Mouse (Mus musculus) MEL (cell line): ENCODE results near the gene H3f3b. TPM values are rescaled to one million over a fixed set of nuclear protein-coding genes. Genes with fewer than 3 reads are reported as not detected.
A peak's percentile ranks its signal among the peaks of the same experiment; 100 is the strongest.

Experiments
- DNase-seq: peaks from one replicate; pipeline ENCODE4 v3.0.0; 2011; ENCODE audit warnings: low read depth, low spot score
- H3K27ac ChIP-seq: 2 replicates; pipeline ENCODE4 v1.5.1; 2012; ENCODE audit warnings: low read depth, mild to moderate bottlenecking, control low read depth, low read length, moderate library complexity; ENCODE audit not compliant: control insufficient read depth
- H3K27me3 ChIP-seq, 2 experiments: fragments of 150-350 bp in 1 of 2; sonication (generic) in 1 of 2; 2 replicates each; pipeline ENCODE4 v1.6.1; 2012; ENCODE audit warnings: low read length in 2 of 2, mild to moderate bottlenecking in 2 of 2, improper control_type of control experiment in 1 of 2, moderate library complexity in 1 of 2; ENCODE audit not compliant: insufficient read depth in 2 of 2, control insufficient read depth in 1 of 2
- H3K36me3 ChIP-seq, 2 experiments: 2 replicates each; pipeline ENCODE4 v1.6.1; 2012 to 2014; ENCODE audit warnings: low read length in 2 of 2, improper control_type of control experiment in 1 of 2, inconsistent platforms in 1 of 2, mild to moderate bottlenecking in 1 of 2; ENCODE audit not compliant: insufficient read depth in 2 of 2, control insufficient read depth in 1 of 2
- H3K4me1 ChIP-seq, 2 experiments: fragments of 150-350 bp in 1 of 2; sonication (generic) in 1 of 2; 2 replicates each; pipeline ENCODE4 v1.6.1; 2012; ENCODE audit warnings: low read length in 2 of 2, improper control_type of control experiment in 1 of 2, mild to moderate bottlenecking in 1 of 2; ENCODE audit not compliant: insufficient read depth in 2 of 2, control insufficient read depth in 1 of 2
- H3K4me3 ChIP-seq, 2 experiments: fragments of 150-350 bp in 1 of 2; sonication (generic) in 1 of 2; 2 replicates each; pipeline ENCODE4 v1.5.1; 2012; ENCODE audit warnings: low read depth in 2 of 2, low read length in 2 of 2, mild to moderate bottlenecking in 2 of 2, moderate library complexity in 2 of 2, control low read depth in 1 of 2, improper control_type of control experiment in 1 of 2; ENCODE audit not compliant: control insufficient read depth in 1 of 2, insufficient read depth in 1 of 2
- H3K79me2 ChIP-seq: 2 replicates; pipeline ENCODE4 v1.6.1; 2012; ENCODE audit warnings: mild to moderate bottlenecking, low read length, moderate library complexity; ENCODE audit not compliant: control insufficient read depth, poor library complexity, insufficient read depth
- H3K9ac ChIP-seq: 2 replicates; pipeline ENCODE4 v1.6.1; 2012; ENCODE audit warnings: low read depth, mild to moderate bottlenecking, control low read depth, low read length, moderate library complexity; ENCODE audit not compliant: control insufficient read depth, poor library complexity, severe bottlenecking
- H3K9me3 ChIP-seq: fragments of 150-350 bp; sonication (generic); replicated peaks from 2 replicates; pipeline ENCODE4 v1.6.1; 2012; ENCODE audit warnings: mild to moderate bottlenecking, low read length, improper control_type of control experiment, moderate library complexity; ENCODE audit not compliant: insufficient read depth
- BHLHE40 ChIP-seq: IDR thresholded peaks from 2 replicates; pipeline ENCODE4 v1.6.1; 2012; ENCODE audit warnings: low read depth, mild to moderate bottlenecking, inconsistent platforms, low read length, improper control_type of control experiment, borderline replicate concordance
- CHD1 ChIP-seq: IDR thresholded peaks from 2 replicates; pipeline ENCODE4 v1.6.1; 2012; ENCODE audit warnings: low read depth, mild to moderate bottlenecking, inconsistent platforms, low read length, improper control_type of control experiment
- CHD2 ChIP-seq: IDR thresholded peaks from 2 replicates; pipeline ENCODE4 v1.6.1; 2011; ENCODE audit warnings: low read length, improper control_type of control experiment
- CTCF ChIP-seq, 3 experiments: IDR thresholded peaks in 2 of 3; conservative IDR thresholded peaks in 1 of 3; 2 replicates each; pipeline ENCODE4 v1.5.1; 2011 to 2012; ENCODE audit warnings: low read length in 3 of 3, low read depth in 2 of 3, mild to moderate bottlenecking in 2 of 3, improper control_type of control experiment in 1 of 3, inconsistent platforms in 1 of 3, mixed read lengths in 1 of 3, moderate library complexity in 1 of 3; ENCODE audit not compliant: control insufficient read depth in 1 of 3, insufficient read depth in 1 of 3, poor library complexity in 1 of 3, severe bottlenecking in 1 of 3
- E2F4 ChIP-seq: IDR thresholded peaks from 2 replicates; pipeline ENCODE4 v1.6.1; 2011; ENCODE audit warnings: low read depth, low read length, improper control_type of control experiment, borderline replicate concordance
- ELF1 ChIP-seq: IDR thresholded peaks from 2 replicates; pipeline ENCODE4 v1.6.1; 2014; ENCODE audit warnings: low read depth, mild to moderate bottlenecking, inconsistent platforms, low read length, improper control_type of control experiment, moderate library complexity
- EP300 ChIP-seq, 2 experiments: IDR thresholded peaks; 2 replicates each; pipeline ENCODE4 v1.6.1; 2011; ENCODE audit warnings: improper control_type of control experiment in 2 of 2, low read length in 2 of 2, low read depth in 1 of 2, mild to moderate bottlenecking in 1 of 2
- ETS1 ChIP-seq: IDR thresholded peaks from 2 replicates; pipeline ENCODE4 v1.6.1; 2012; ENCODE audit warnings: low read depth, mild to moderate bottlenecking, inconsistent platforms, low read length, improper control_type of control experiment, moderate library complexity
- HCFC1 ChIP-seq: IDR thresholded peaks from 2 replicates; pipeline ENCODE4 v1.6.1; 2012; ENCODE audit warnings: low read depth, mild to moderate bottlenecking, inconsistent platforms, low read length, improper control_type of control experiment, moderate library complexity
- JUND ChIP-seq: IDR thresholded peaks from 2 replicates; pipeline ENCODE4 v1.6.1; 2011; ENCODE audit warnings: low read depth, mild to moderate bottlenecking, improper control_type of control experiment, low read length
- KAT2A ChIP-seq: conservative IDR thresholded peaks from 2 replicates; pipeline ENCODE4 v1.6.1; 2012; ENCODE audit warnings: low read depth, low read length, improper control_type of control experiment, inconsistent platforms
- MAFK ChIP-seq: IDR thresholded peaks from 2 replicates; pipeline ENCODE4 v1.6.1; 2011; ENCODE audit warnings: low read depth, mild to moderate bottlenecking, low read length, improper control_type of control experiment, borderline replicate concordance
- MAX ChIP-seq: IDR thresholded peaks from 2 replicates; pipeline ENCODE4 v1.6.1; 2011; ENCODE audit warnings: low read length, improper control_type of control experiment
- MAZ ChIP-seq: IDR thresholded peaks from 2 replicates; pipeline ENCODE4 v1.6.1; 2012; ENCODE audit warnings: low read depth, mild to moderate bottlenecking, inconsistent platforms, low read length, improper control_type of control experiment
- MEF2A ChIP-seq: IDR thresholded peaks from 2 replicates; pipeline ENCODE4 v1.6.1; 2014; ENCODE audit warnings: low read depth, mild to moderate bottlenecking, inconsistent platforms, low read length, improper control_type of control experiment; ENCODE audit not compliant: poor library complexity, insufficient replicate concordance, severe bottlenecking; ENCODE audit errors: extremely low read depth
- MYB ChIP-seq: IDR thresholded peaks from 2 replicates; pipeline ENCODE4 v1.6.1; 2011; ENCODE audit warnings: mild to moderate bottlenecking, low read depth, low read length, improper control_type of control experiment
- MYC ChIP-seq: IDR thresholded peaks from 2 replicates; pipeline ENCODE4 v1.6.1; 2011; ENCODE audit warnings: low read depth, mild to moderate bottlenecking, low read length, improper control_type of control experiment, moderate library complexity
- NELFE ChIP-seq: IDR thresholded peaks from 2 replicates; pipeline ENCODE4 v1.6.1; 2011; ENCODE audit warnings: low read depth, low read length, improper control_type of control experiment
- NRF1 ChIP-seq: IDR thresholded peaks from 2 replicates; pipeline ENCODE4 v1.6.1; 2014; ENCODE audit warnings: low read depth, mild to moderate bottlenecking, inconsistent platforms, low read length, improper control_type of control experiment, moderate library complexity; ENCODE audit not compliant: poor library complexity, insufficient read depth, severe bottlenecking
- POLR2A ChIP-seq, 2 experiments: IDR thresholded peaks; 2 replicates each; pipeline ENCODE4 v1.6.1; 2011 to 2012; ENCODE audit warnings: low read length in 2 of 2, mild to moderate bottlenecking in 2 of 2, control low read depth in 1 of 2, improper control_type of control experiment in 1 of 2, low read depth in 1 of 2, moderate library complexity in 1 of 2; ENCODE audit not compliant: control insufficient read depth in 1 of 2, insufficient read depth in 1 of 2, poor library complexity in 1 of 2
- POLR2AphosphoS2 ChIP-seq: IDR thresholded peaks from 2 replicates; pipeline ENCODE4 v1.6.1; 2011; ENCODE audit warnings: low read length, improper control_type of control experiment
- POLR2AphosphoS5 ChIP-seq: IDR thresholded peaks from 2 replicates; pipeline ENCODE4 v1.6.1; 2012; ENCODE audit warnings: low read depth, borderline replicate concordance, mild to moderate bottlenecking, inconsistent platforms, low read length, moderate library complexity, mixed read lengths
- RAD21 ChIP-seq: IDR thresholded peaks from 2 replicates; pipeline ENCODE4 v1.6.1; 2011; ENCODE audit warnings: mild to moderate bottlenecking, low read depth, low read length, improper control_type of control experiment
- SIN3A ChIP-seq: IDR thresholded peaks from 2 replicates; pipeline ENCODE4 v1.6.1; 2012; ENCODE audit warnings: low read length, improper control_type of control experiment, inconsistent platforms
- SMC3 ChIP-seq: IDR thresholded peaks from 2 replicates; pipeline ENCODE4 v1.6.1; 2011; ENCODE audit warnings: low read depth, low read length, improper control_type of control experiment
- TAL1 ChIP-seq: IDR thresholded peaks from 2 replicates; pipeline ENCODE4 v1.6.1; 2012; ENCODE audit warnings: mild to moderate bottlenecking, inconsistent platforms, low read length, moderate library complexity, mixed read lengths
- TBP ChIP-seq: IDR thresholded peaks from 2 replicates; pipeline ENCODE4 v1.8.0; 2011; ENCODE audit warnings: low read depth, low read length, improper control_type of control experiment
- TCF12 ChIP-seq: IDR thresholded peaks from 2 replicates; pipeline ENCODE4 v1.6.1; 2014; ENCODE audit warnings: low read depth, mild to moderate bottlenecking, inconsistent platforms, low read length, improper control_type of control experiment, moderate library complexity
- UBTF ChIP-seq: IDR thresholded peaks from 2 replicates; pipeline ENCODE4 v1.6.1; 2012; ENCODE audit warnings: low read depth, mild to moderate bottlenecking, inconsistent platforms, low read length, improper control_type of control experiment, moderate library complexity, borderline replicate concordance; ENCODE audit not compliant: insufficient read depth
- USF1 ChIP-seq: IDR thresholded peaks from 2 replicates; pipeline ENCODE4 v1.6.1; 2014; ENCODE audit warnings: low read depth, mild to moderate bottlenecking, inconsistent platforms, low read length, improper control_type of control experiment, moderate library complexity
- USF2 ChIP-seq, 2 experiments: IDR thresholded peaks; 2 replicates each; pipeline ENCODE4 v1.6.1; 2011 to 2012; ENCODE audit warnings: improper control_type of control experiment in 2 of 2, low read length in 2 of 2, borderline replicate concordance in 1 of 2, inconsistent platforms in 1 of 2, low read depth in 1 of 2, mild to moderate bottlenecking in 1 of 2; ENCODE audit not compliant: insufficient read depth in 1 of 2
- ZC3H11A ChIP-seq: IDR thresholded peaks from 2 replicates; pipeline ENCODE4 v1.6.1; 2012; ENCODE audit warnings: low read depth, mild to moderate bottlenecking, inconsistent platforms, low read length, improper control_type of control experiment
- ZKSCAN1 ChIP-seq: IDR thresholded peaks from 2 replicates; pipeline ENCODE4 v1.6.1; 2012; ENCODE audit warnings: low read depth, mild to moderate bottlenecking, inconsistent platforms, low read length, improper control_type of control experiment, moderate library complexity
- ZNF384 ChIP-seq: IDR thresholded peaks from 2 replicates; pipeline ENCODE4 v1.6.1; 2012; ENCODE audit warnings: low read depth, mild to moderate bottlenecking, inconsistent platforms, low read length, improper control_type of control experiment
- polyA plus RNA-seq, 2 experiments: library from polyadenylated mRNA; stranded (reverse) in 1 of 2; unstranded in 1 of 2; fragments of >175 nt in 1 of 2; fragments of >200 nt in 1 of 2; gene quantifications; 2 replicates each; pipeline versions ENCODE4 v1.2.1 to v1.2.4; 2012; ENCODE audit warnings: low replicate concordance in 2 of 2, low read depth in 1 of 2; ENCODE audit not compliant: insufficient read length in 2 of 2, insufficient read depth in 1 of 2, missing spikeins in 1 of 2
- total RNA-seq: library from RNA; depleted of rRNA; stranded (reverse); fragments of 300-350 nt; gene quantifications from 2 replicates; pipeline ENCODE4 v1.2.3, GENCODE M21; 2012

Gene H3f3b
- total and polyA plus RNA-seq, 3 experiments = 96.6 to 767 (median 498) TPM

- H3K79me2 ChIP-seq = peaks cover 9% of the 10 kb centered on the region
- TF ChIP-seq TCF12 (no peak), CHD2 (no peak), NELFE (no peak), TBP (no peak), UBTF (no peak), MYB (no peak), CTCF (IDR thresholded peaks at IDR 0.05 in 2 of 3, conservative IDR thresholded peaks at IDR 0.05 in 1 of 3; ENCODE audit: control insufficient read depth in 1 of 3, insufficient read depth in 1 of 3, low read depth in 2 of 3, low read length in 3 of 3, poor library complexity in 1 of 3, severe bottlenecking in 1 of 3) (peak; percentile 80 to 81 (median 80)), POLR2A (IDR thresholded peaks at IDR 0.05; ENCODE audit: control insufficient read depth in 1 of 2, insufficient read depth in 1 of 2, low read depth in 1 of 2, low read length in 2 of 2, poor library complexity in 1 of 2) (no peak), E2F4 (no peak), NRF1 (no peak), ZKSCAN1 (no peak), EP300 (IDR thresholded peaks at IDR 0.05; ENCODE audit: low read depth in 1 of 2, low read length in 2 of 2) (no peak), POLR2AphosphoS5 (no peak), USF2 (IDR thresholded peaks at IDR 0.05; ENCODE audit: borderline replicate concordance in 1 of 2, insufficient read depth in 1 of 2, low read depth in 1 of 2, low read length in 2 of 2) (no peak), SMC3 (peak; percentile 51), ETS1 (no peak), CHD1 (no peak), SIN3A (no peak), ZNF384 (peak; percentile 28), JUND (no peak), USF1 (no peak), POLR2AphosphoS2 (no peak), BHLHE40 (no peak), MAX (no peak), MEF2A (no peak), HCFC1 (no peak), RAD21 (peak; percentile 49), ZC3H11A (peak; percentile 34; the same call in 1 of the 2 replicates), MAZ (no peak), MYC (no peak), TAL1 (no peak), ELF1 (no peak), MAFK (no peak), KAT2A (no peak)
- H3K27ac ChIP-seq = no peak overlapping the region
- no peaks in the 10 kb centered on the region for H3K9me3 ChIP-seq
- H3K27me3 ChIP-seq = no peaks in the 10 kb centered on the region
- no peak overlapping the region for H3K9ac ChIP-seq
- H3K36me3 ChIP-seq = peaks cover 0 to 16% of the 10 kb centered on the region in 2 experiments; a peak in 2 of 4 replicates
- H3K4me3 ChIP-seq = no peak overlapping the region
- peaks cover 9 to 13% of the 10 kb centered on the region in 2 experiments for H3K4me1 ChIP-seq
- peak; percentile 84 for DNase-seq
Measured at GRCm38 (mm10) chr11:116071510-116071909, 43.7 kb upstream of the H3f3b start.
